Comparison of ENCODE assay signal across 17 mouse cellular contexts in genomic region chr4:119789495-119790148, GRCm38 (mm10).
"Had no signal": no experiment of that assay in that cellular context is flagged by ENCODE, and none has a peak within 500 bp of the region (broad histone marks: within the 10 kb centered on the region; RNA-seq: fewer than 3 reads in every experiment).

No protein-coding gene starts in this region.

- DNase-seq: lung, adult 18-20 months; lung, embryonic 14.5 days; lung, postnatal 10 days; lung, postnatal 4 days; midbrain, embryonic 14.5 days; right cerebral cortex, postnatal 14 days; right cerebral cortex, postnatal 4 days; spleen, adult 18-20 months; thymus, adult 2 months; thymus, postnatal 25 days; thymus, postnatal 4 days had no signal

- ATAC-seq: midbrain, embryonic 16.5 days had no signal

- H3K4me1 ChIP-seq: midbrain, embryonic 10.5 days; midbrain, embryonic 12.5 days; neural tube, embryonic 13.5 days had no signal

- H3K27ac ChIP-seq: midbrain, embryonic 10.5 days; midbrain, embryonic 12.5 days; neural tube, embryonic 13.5 days; neural tube, embryonic 15.5 days had no signal

- H3K27me3 ChIP-seq: midbrain, embryonic 12.5 days; neural tube, embryonic 13.5 days; neural tube, embryonic 15.5 days had no signal

- H3K4me3 ChIP-seq: midbrain, embryonic 10.5 days; midbrain, embryonic 12.5 days; myocyte; neural tube, embryonic 13.5 days; neural tube, embryonic 15.5 days had no signal
